Mouse (Mus musculus): ENCODE results near the gene Pkig. TPM values are rescaled to one million over a fixed set of nuclear protein-coding genes. Genes with fewer than 3 reads are reported as not detected.

Gene Pkig
- total and polyA plus RNA-seq, 2 experiments: 13.2 to 35.0 TPM

DNA sequence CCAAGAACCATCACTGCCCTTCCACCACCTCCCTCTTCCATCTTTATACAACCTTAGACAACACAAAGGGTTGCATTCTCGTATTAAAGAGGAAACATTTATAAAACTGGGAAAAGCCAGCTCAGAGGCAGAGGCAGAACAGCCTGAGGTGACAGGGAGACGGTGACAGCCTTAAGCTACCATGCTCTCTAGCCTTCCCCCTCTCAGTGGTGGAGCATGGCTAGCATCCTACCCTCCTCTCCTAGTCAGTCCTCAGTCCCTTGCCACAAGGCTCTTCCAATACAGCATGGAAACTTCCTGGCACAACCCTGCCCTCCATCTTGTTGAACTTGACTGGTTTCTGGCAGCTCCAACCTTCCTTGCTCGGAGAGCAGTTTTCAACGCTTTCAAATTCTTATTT lies 70.1 kb downstream of the Pkig start:
- WGBS: 90% methylated on average over 4 of the region's 4 CpGs
- no peak for TF ChIP-seq CTCF (IDR thresholded peaks at IDR 0.05; ENCODE audit: low read depth, low read length)
- no peak for TF ChIP-seq POLR2A (IDR thresholded peaks at IDR 0.05; ENCODE audit: extremely low read depth, insufficient read depth, low read length)
- Histone ChIP-seq H3K27me3 (ENCODE audit: control insufficient read depth, insufficient read depth, low read length) (no peaks in the 10 kb centered on the region), H3K9ac (ENCODE audit: low read depth, low read length) (no peak overlapping the region), H3K27ac (replicated peaks; ENCODE audit: insufficient read depth, low read depth, low read length) (no peak overlapping the region), H3K4me1 (ENCODE audit: control insufficient read depth, insufficient read depth, low read length) (peaks cover 2% of the 10 kb centered on the region; the same call in 1 of the 2 replicates), H3K4me3 (ENCODE audit: insufficient read depth, low read depth, low read length) (no peak overlapping the region), H3K36me3 (ENCODE audit: control insufficient read depth, insufficient read depth, low read length) (no peaks in the 10 kb centered on the region), H3K79me2 (ENCODE audit: control insufficient read depth, insufficient read depth, low read length) (no peaks in the 10 kb centered on the region)
- DNase-seq (ENCODE audit: extremely low read depth, low read depth, low spot score): no peak

DNA sequence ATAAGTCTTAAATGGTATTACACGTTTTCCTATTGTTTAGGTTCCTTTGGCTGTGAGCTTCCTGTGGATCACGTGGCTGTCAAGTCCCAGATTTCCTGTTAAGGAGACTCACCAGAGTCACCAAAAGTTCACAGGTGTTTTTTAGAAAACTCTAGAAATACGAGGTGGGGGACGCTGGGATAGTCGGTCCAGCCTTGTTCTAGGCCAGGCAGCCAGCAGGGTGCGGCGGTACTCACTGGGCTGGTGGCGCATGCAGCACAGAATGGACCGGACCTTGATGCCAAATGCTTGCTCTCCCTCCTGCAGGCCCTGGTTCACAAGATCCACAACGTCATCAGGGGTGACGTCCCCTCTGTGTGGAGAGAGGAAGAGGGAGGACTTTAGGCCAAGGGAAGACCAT lies 73.8 kb downstream of the Pkig start:
- Histone ChIP-seq H3K79me2 (ENCODE audit: control insufficient read depth, insufficient read depth, low read length) (no peaks in the 10 kb centered on the region), H3K36me3 (ENCODE audit: control insufficient read depth, insufficient read depth, low read length) (no peaks in the 10 kb centered on the region), H3K27ac (replicated peaks; ENCODE audit: insufficient read depth, low read depth, low read length) (no peak overlapping the region), H3K27me3 (ENCODE audit: control insufficient read depth, insufficient read depth, low read length) (no peaks in the 10 kb centered on the region), H3K4me3 (ENCODE audit: insufficient read depth, low read depth, low read length) (no peak overlapping the region), H3K4me1 (ENCODE audit: control insufficient read depth, insufficient read depth, low read length) (peaks cover 2% of the 10 kb centered on the region; the same call in 1 of the 2 replicates), H3K9ac (ENCODE audit: low read depth, low read length) (no peak overlapping the region)
- WGBS: 83% methylated on average over 11 of the region's 11 CpGs
- DNase-seq (ENCODE audit: extremely low read depth, low read depth, low spot score): no peak
- TF ChIP-seq CTCF (IDR thresholded peaks at IDR 0.05; ENCODE audit: low read depth, low read length) (no peak), POLR2A (IDR thresholded peaks at IDR 0.05; ENCODE audit: extremely low read depth, insufficient read depth, low read length) (no peak)

DNA sequence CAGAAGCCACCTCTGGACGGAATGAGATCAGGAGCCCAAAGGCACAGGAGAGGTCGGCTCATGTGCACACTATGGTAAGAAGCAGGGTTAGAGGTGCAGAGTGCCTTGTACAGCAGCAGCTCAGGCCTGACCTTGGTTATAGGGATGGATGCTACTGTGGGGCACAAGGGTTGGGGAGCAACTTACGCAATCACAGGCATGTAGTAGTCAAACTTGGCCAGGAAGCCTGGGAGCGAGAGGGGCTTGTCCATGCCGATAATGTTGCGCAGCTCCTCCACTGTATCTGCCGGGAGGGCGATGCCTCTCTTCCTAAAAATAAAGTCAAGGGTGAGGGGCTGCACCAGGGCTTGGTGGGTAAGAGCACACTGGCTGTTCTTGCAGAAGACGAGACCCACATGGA lies 77.0 kb downstream of the Pkig start:
- H3K4me3 ChIP-seq (ENCODE audit: insufficient read depth, low read depth, low read length): no peak overlapping the region
- DNase-seq (ENCODE audit: extremely low read depth, low read depth, low spot score): no peak
- WGBS: 52% methylated on average over 9 of the region's 9 CpGs
- H3K27me3 ChIP-seq (ENCODE audit: control insufficient read depth, insufficient read depth, low read length): no peaks in the 10 kb centered on the region
- TF ChIP-seq POLR2A (IDR thresholded peaks at IDR 0.05; ENCODE audit: extremely low read depth, insufficient read depth, low read length): no peak
- no peak for TF ChIP-seq CTCF (IDR thresholded peaks at IDR 0.05; ENCODE audit: low read depth, low read length)
- H3K4me1 ChIP-seq (ENCODE audit: control insufficient read depth, insufficient read depth, low read length): no peaks in the 10 kb centered on the region
- no peaks in the 10 kb centered on the region for H3K36me3 ChIP-seq (ENCODE audit: control insufficient read depth, insufficient read depth, low read length)
- no peak overlapping the region for H3K27ac ChIP-seq (replicated peaks; ENCODE audit: insufficient read depth, low read depth, low read length)
- no peaks in the 10 kb centered on the region for H3K79me2 ChIP-seq (ENCODE audit: control insufficient read depth, insufficient read depth, low read length)
- H3K9ac ChIP-seq (ENCODE audit: low read depth, low read length): no peak overlapping the region

DNA sequence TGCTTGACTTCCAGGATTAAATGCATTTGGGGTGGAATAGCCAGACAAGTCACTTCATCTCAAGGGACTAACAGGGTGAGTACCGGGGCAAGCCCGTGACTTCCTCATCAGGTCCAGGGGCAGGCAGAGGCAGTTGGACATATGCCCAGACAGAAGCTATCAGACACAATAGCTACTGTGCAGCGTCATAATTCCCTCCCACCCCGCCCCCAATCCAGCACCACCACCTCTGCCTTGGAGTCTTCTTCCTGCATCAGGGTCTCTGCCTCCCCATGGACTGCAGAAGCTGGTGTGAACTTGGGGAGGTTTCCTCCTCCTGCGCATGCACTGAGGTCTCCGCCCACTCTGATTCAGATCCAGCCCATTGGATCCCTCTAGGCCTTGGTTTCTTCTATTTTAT lies 77.8 kb downstream of the Pkig start:
- H3K4me1 ChIP-seq (ENCODE audit: control insufficient read depth, insufficient read depth, low read length): no peaks in the 10 kb centered on the region
- H3K9ac ChIP-seq (ENCODE audit: low read depth, low read length): no peak overlapping the region
- H3K27ac ChIP-seq (replicated peaks; ENCODE audit: insufficient read depth, low read depth, low read length): no peak overlapping the region
- no peaks in the 10 kb centered on the region for H3K27me3 ChIP-seq (ENCODE audit: control insufficient read depth, insufficient read depth, low read length)
- H3K79me2 ChIP-seq (ENCODE audit: control insufficient read depth, insufficient read depth, low read length): no peaks in the 10 kb centered on the region
- no peak for DNase-seq (ENCODE audit: extremely low read depth, low read depth, low spot score)
- no peaks in the 10 kb centered on the region for H3K36me3 ChIP-seq (ENCODE audit: control insufficient read depth, insufficient read depth, low read length)
- WGBS: 55% methylated on average over 6 of the region's 6 CpGs
- H3K4me3 ChIP-seq (ENCODE audit: insufficient read depth, low read depth, low read length): no peak overlapping the region
- TF ChIP-seq POLR2A (IDR thresholded peaks at IDR 0.05; ENCODE audit: extremely low read depth, insufficient read depth, low read length): no peak
- TF ChIP-seq CTCF (IDR thresholded peaks at IDR 0.05; ENCODE audit: low read depth, low read length): no peak

DNA sequence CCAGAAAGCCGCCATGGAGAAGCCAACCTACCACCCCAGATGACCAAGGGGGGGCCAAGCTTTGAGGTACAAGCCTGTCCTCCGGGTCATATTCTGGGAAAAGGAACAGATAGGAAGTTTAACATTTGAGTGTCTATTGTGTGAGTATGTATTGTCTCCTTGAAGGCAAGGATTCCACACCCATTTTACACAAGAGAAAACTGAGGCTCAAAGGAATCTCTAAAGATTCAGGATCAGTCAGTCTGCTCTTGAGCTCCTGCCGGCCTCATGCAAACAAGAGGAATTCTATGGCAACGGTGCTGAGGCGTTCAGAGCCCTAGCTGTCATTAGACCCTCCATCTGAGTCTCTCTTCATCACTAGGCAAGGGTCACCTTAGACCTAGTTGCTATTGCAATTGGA lies 84.5 kb downstream of the Pkig start:
- no peak overlapping the region for H3K9ac ChIP-seq (ENCODE audit: low read depth, low read length)
- peaks cover 7% of the 10 kb centered on the region; the same call in 1 of the 2 replicates for H3K4me1 ChIP-seq (ENCODE audit: control insufficient read depth, insufficient read depth, low read length)
- no peaks in the 10 kb centered on the region for H3K79me2 ChIP-seq (ENCODE audit: control insufficient read depth, insufficient read depth, low read length)
- no peak overlapping the region for H3K27ac ChIP-seq (replicated peaks; ENCODE audit: insufficient read depth, low read depth, low read length)
- 79% methylated on average over 5 of the region's 5 CpGs for WGBS
- DNase-seq (ENCODE audit: extremely low read depth, low read depth, low spot score): no peak
- no peaks in the 10 kb centered on the region for H3K36me3 ChIP-seq (ENCODE audit: control insufficient read depth, insufficient read depth, low read length)
- no peak overlapping the region for H3K4me3 ChIP-seq (ENCODE audit: insufficient read depth, low read depth, low read length)
- TF ChIP-seq CTCF (IDR thresholded peaks at IDR 0.05; ENCODE audit: low read depth, low read length) (no peak), POLR2A (IDR thresholded peaks at IDR 0.05; ENCODE audit: extremely low read depth, insufficient read depth, low read length) (no peak)
- H3K27me3 ChIP-seq (ENCODE audit: control insufficient read depth, insufficient read depth, low read length): no peaks in the 10 kb centered on the region

DNA sequence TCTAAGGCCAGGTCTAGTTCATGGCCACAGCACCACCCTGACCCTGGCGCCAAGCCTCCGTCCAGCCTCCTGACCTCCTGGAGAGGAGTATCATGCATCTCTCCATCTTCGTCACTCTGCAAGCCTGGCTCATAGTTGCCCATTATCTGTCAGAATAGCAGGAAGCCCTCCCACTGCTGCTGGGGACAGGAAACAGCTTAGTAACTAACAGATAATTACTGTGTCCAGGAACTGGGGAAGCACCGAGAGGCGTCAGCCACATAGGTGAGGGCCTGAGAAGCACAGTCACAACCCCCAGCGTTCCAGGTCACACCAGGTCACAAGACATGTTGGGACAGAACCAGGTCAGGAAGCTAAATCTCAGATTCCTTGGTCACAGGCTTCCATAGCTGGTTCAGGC lies 85.2 kb downstream of the Pkig start:
- Histone ChIP-seq H3K27me3 (ENCODE audit: control insufficient read depth, insufficient read depth, low read length) (no peaks in the 10 kb centered on the region), H3K36me3 (ENCODE audit: control insufficient read depth, insufficient read depth, low read length) (no peaks in the 10 kb centered on the region), H3K27ac (replicated peaks; ENCODE audit: insufficient read depth, low read depth, low read length) (no peak overlapping the region), H3K9ac (ENCODE audit: low read depth, low read length) (no peak overlapping the region), H3K4me3 (ENCODE audit: insufficient read depth, low read depth, low read length) (no peak overlapping the region), H3K79me2 (ENCODE audit: control insufficient read depth, insufficient read depth, low read length) (no peaks in the 10 kb centered on the region), H3K4me1 (ENCODE audit: control insufficient read depth, insufficient read depth, low read length) (peaks cover 7% of the 10 kb centered on the region; the same call in 1 of the 2 replicates)
- TF ChIP-seq CTCF (IDR thresholded peaks at IDR 0.05; ENCODE audit: low read depth, low read length) (no peak), POLR2A (IDR thresholded peaks at IDR 0.05; ENCODE audit: extremely low read depth, insufficient read depth, low read length) (no peak)
- 75% methylated on average over 6 of the region's 6 CpGs for WGBS
- peak; percentile 19 for DNase-seq (ENCODE audit: extremely low read depth, low read depth, low spot score)
